Mouse (Mus musculus) erythroblast, embryonic 14.5 days (primary cell): ENCODE results near the gene Fbxo42.

Experiments
- GATA1 ChIP-seq: IDR thresholded peaks from 2 replicates; pipeline ENCODE4 v1.6.1; 2012; ENCODE audit warnings: low read length, inconsistent platforms, mixed read lengths
- TAL1 ChIP-seq: IDR thresholded peaks from 3 replicates; pipeline ENCODE4 v1.6.1; 2012; ENCODE audit warnings: low read length, inconsistent platforms, mixed read lengths

DNA sequence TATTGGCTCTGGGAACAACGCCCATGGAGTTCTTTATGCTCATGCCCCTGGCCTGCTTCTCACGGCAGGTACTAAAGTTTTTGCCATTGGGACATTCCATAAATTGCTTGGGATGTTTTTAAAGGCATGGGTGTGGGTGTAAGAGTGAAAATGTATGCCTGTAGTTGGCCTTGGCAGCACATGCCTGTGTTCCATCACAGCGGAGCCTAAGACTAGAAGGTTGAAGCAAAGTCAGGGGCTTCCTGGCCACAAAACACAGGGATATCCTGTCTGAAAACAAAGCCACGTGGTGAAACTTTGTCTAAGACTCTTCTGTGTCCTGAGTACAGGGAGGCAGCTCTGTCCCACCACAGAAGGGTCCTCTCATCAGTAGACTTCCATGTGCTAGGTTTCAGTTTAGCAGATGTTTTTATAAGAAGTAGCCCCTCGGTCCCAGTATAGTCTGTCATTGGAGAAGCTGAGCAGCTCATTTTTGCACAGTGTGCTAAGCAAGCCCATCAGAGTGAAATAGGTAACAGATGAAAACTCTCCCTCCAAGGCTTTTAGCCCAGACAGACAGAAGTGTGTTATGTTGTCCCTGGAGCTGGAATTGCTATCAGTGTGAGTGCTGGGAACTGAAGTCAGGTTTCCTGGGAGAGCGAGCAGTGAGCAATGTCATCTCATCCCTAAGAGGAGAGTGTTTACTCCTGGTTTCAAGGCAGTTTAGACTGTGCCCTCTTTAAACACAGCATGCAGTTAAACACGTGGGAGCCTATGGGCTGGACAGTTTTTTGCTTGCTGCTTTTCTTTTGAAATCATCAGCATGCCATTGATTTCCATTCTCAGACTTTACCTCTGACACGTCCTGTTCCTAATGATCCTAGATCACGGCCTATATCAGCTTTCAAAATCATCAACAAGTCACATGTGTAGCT lies 39.5 kb downstream of the Fbxo42 start:
- TF ChIP-seq TAL1 (no peak), GATA1 (no peak)
